Mouse (Mus musculus): ENCODE measurements around the gene Fam98b.

Gene Fam98b

GRCm38 (mm10) chr2:117303391-117304350 lies 54.1 kb downstream of the Fam98b start:
- peak; percentile 91 for DNase-seq (ENCODE audit: low spot score in 2 of 2)

DNA sequence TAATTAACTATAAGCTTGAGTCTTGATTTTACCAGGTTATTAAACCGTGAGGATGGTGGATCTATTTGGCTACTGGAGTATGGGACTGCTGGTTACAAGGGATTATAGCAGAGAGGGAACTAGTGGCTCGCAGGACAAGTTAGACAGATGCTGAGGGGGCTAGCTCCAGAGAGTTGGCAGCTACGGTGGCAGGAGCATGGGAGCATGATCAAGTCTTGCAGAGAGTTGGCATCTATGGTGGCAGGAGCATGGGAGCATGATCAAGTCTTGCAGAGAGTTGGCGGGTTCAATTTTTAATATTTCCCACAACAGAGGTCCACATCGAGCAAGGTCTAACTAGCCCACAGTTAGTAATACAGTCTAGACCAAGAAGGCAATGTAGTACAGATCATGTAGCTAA lies 55.4 kb downstream of the Fam98b start:
- no peak for DNase-seq (ENCODE audit: low spot score in 2 of 2)

GRCm38 (mm10) chr2:117307959-117308358 lies 58.4 kb downstream of the Fam98b start:
- no peak for DNase-seq (ENCODE audit: low spot score in 2 of 2)

DNA sequence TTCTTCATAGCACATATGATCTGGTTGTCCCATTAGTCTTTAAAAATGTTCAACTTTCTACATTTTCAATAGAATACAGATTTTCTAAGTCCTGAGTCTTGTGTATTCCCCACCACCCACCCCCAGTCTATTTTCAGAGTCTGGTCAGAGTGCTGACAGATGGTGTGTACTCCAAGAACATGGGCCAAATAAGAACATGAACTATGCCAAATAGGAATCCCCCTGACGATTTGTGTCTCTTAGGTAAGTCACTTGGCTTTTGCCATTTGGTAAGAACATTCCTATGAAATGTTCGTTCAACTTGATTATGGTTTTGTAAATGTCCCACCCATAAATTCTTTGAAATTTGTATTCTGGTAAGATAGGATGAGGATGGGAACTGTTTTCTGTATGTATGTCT lies 59.5 kb downstream of the Fam98b start:
- no peak for DNase-seq (ENCODE audit: low spot score in 2 of 2)

- no peak for DNase-seq (ENCODE audit: low spot score in 2 of 2)
Observed at GRCm38 (mm10) chr2:117311349-117311748, 61.8 kb downstream of the Fam98b start.

- DNase-seq (ENCODE audit: low spot score in 2 of 2): no peak
Observed at GRCm38 (mm10) chr2:117312030-117312429, 62.5 kb downstream of the Fam98b start.

- DNase-seq (ENCODE audit: low spot score in 2 of 2): peak in 1 of 2 experiments; percentile 18
Observed at GRCm38 (mm10) chr2:117312441-117312895, 62.9 kb downstream of the Fam98b start.

DNA sequence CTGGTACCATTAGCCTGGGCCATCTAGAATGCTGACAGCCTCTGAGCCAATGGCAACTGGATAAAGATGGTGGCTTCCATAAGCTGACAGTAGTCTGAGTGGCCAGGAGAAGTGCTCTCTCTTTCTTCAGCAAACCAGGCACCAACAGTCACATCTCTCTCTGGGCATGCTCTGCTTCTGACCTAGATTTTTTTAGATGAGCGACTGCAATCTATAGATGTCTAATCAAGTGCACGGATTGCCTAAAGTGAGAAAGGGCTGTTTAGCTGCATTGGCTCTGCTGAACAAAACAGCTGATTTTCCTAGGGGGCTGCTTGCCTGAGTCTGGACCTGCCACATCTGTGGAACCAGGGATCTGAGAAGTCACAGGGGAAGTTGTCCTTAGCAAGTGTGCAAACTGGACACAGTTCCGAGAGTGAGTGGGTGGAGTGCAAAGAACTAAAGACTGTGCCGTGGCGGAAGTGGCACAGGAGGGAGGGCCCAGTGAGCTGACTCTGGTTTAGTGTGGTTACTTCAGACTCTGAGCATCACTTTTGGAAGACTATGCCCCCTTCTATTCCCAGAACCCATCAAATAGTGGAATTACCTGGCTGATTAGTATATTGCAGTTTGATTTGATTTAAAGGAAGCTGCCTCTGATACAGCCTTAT lies 64.2 kb downstream of the Fam98b start:
- DNase-seq (ENCODE audit: low spot score in 2 of 2): no peak

DNA sequence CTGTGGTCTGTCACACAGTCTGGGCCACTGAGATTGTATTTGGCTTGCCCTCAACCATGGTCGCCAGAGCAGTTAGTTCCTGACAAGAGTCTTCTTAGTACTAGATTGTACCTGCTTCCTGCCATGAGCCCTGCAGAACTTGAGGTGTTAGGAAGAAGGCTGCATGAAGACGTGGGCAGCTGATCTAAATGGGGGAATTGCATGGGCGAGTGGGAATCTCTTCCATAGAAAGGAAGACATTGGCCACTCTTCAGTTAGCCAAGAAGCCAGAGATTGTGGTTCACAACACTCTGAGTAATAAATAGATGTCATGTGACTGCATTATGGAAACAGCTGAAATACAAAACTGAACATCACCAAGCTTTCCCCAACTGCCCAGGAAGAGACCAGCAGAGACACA lies 69.5 kb downstream of the Fam98b start:
- no peak for DNase-seq (ENCODE audit: low spot score in 2 of 2)
